Mouse (Mus musculus): Measurements from ENCODE around the gene Tyrp1.

Gene Tyrp1

DNA sequence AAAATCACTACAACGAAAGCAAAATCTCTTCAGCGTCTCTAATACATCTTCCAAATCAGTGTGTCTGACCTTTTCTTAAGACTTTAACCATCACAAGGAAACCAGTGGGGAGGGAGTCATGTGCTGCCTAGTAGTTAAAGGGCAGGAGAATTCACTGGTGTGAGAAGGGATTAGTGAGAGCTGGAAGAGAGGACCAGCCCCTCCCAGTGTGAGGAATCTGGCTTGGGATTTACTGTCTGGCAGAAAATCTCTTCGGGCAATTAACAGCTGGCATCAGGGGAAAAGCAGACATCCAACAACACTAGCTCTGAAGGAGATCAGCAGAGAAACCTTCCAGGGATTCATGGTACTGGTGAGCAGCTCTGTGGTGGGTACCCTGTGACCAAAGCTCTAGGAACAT is at the start of gene Tyrp1:
Tyrp1 (plus strand) TSS at position 74 of the 400 bp plus-strand sequence.
- in situ Hi-C loops (cut with MseI, MboI): no loop called here

GRCm38 (mm10) chr4:80788339-80788738 is 45.6 kb upstream of the Tyrp1 start:
- in situ Hi-C loops (cut with MseI, MboI): no loop called here

DNA sequence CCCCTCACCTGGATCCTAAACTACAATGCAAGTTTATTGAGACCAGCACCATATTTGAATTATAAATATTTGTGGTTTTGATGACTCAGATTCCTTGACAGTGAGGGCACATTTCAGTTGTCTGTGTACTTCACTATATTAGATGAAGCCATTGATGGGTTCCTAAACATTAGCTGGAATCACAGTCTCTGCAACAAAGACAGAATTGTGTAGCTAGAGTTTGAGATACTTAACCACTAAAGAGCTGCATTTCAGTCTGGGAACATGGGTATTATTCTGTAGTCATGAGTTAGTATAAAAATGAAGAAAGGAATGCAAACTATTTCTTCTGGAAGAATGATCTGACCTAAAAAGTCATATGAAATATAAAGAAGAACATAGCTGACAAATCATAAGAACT is 14.4 kb upstream of the Tyrp1 start:
- in situ Hi-C loops (cut with MseI, MboI): no loop called here

- in situ Hi-C loops (cut with MseI, MboI): no loop called here
These were observed 12.0 kb upstream of the Tyrp1 start for GRCm38 (mm10) chr4:80821945-80822344.

DNA sequence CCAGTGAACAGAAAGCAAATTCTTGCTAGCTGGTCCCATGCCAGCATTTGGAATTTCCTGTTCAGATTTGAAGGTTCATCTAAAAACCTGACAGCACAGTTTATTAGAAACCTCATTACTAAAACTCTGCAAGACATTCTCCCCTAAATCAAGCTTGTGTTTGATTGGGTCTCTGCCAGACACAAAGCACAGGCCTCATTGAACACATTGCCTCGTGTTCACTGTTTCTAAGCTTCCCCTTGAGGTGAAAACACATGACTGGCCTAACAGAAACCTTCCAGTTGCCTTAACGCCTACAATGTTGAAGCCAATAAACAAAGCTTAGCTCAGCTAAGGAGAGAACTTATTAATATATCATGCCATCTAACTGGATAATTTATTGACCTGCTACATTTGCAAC is 5.7 kb upstream of the Tyrp1 start:
- in situ Hi-C loops (cut with MseI, MboI): no loop called here

- in situ Hi-C loops (cut with MseI, MboI): no loop called here
These were observed 5.4 kb downstream of the Tyrp1 start for GRCm38 (mm10) chr4:80839317-80839716.

DNA sequence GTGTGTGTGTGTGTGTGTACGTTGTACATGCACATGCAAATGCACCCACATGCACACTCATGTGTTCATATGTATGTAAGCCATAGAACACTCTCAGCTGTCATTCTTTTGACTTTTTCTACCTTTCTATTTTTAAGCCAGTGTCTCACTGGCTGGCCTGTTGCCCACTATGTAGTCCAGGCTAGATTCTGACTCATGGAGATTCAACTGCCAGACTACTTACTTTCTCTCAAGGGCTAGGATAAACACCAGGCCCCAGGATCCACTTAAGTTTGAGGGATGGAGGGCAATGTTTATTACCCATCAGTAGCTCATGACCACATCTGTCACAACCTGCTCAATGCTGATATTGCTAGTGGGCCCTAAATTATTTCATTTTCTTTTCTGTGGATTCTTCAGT is 8.1 kb downstream of the Tyrp1 start:
- in situ Hi-C loops (cut with MseI, MboI): no loop called here

DNA sequence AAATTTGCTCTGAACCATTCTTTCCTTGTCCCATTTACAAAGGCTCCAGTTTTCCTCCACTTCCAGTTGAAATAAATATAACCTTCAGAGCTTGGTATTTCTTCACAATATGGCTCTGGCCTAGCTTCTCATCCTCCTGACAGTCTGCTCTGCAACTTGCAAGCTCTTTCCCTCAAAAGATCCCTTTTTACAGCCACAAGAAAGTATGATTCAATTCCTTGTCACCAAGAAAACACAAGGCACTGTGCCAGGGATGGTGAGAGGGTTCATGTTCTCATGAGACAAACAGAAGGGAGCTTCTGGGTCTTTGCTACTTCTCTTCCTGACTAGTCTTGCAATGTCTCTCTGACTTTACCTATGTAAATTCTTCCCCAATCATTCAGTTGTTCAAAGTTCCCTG is 9.8 kb downstream of the Tyrp1 start:
- in situ Hi-C loops (cut with MseI, MboI): no loop called here

DNA sequence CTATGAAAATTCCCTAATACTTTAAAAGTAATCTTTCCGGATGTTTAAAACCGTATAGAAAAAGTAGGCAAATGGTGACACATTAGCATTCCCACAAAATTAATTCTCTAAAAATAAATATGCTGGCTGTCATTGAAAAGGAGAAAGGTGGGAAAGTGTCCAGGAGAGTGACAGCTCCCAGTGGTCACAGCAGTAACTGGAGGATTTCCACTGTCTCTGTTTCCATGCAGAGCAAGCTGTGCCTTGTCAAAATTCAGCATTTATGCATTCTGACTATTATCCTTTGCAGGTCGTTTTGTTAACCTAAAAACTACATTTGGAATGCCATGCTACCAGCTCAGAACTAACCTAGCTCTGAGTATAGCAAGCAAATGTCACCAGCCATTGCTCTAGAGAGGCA is 12.1 kb downstream of the Tyrp1 start:
- in situ Hi-C loops (cut with MseI, MboI): no loop called here

DNA sequence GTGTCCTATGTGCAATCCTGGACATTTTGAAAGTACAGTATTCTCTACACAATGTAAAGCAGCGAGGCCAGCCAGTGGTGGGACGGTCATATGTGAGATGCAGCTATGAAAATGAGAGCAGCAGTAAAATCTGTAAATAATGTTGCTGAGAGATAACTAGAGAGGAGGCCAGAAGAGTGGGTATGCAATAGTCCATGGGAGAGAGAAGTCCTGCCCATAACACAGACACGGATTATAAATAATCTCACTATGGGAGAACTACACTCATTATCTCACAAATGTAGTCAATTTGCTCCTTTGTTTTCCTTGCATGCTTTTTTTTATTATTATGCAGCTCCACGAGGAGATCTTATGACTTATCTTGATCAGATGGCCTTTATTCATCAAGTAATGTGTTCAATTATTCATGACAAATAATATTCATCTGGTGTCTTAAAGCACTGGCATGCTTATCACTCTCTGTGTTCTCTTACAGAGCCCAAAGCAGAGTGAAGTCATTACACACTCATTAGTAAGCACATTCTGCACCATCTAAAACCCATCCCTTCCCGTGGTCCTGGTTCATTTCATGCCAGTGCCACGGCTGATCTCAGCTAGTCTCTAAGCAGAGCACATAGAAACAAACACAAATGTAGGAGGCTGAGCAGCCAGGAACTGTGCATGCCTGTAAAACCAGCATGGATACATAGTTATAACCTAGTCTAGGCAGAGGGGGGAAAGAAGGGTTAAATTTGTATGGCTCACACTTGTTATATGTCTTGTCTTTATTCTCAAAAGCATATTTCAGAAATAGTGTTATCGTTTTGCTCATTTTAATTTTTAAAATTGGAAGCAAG is 18.9 kb downstream of the Tyrp1 start:
- in situ Hi-C loops (cut with MseI, MboI): no loop called here

DNA sequence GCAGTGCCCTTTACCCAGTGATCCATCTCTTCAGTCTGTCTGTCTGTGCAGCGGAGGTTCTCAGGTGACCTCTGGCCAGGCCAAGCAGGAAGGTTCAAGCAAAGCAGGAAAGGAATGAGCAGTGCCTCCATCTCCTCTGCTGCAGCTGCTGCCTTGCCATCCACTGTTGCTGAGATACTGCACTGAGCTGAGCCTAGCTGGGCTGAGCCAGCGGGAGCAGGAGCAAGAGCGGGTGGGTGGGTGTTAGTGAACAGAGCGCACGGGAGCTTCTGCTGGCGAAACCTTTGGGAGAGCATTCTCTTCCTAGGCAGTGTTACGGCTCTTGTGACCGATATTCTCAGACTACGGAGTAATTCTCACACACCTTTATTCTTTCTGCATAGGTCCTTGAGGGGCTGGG is 21.6 kb downstream of the Tyrp1 start:
- in situ Hi-C loops (cut with MseI, MboI): no loop called here

GRCm38 (mm10) chr4:80862962-80863361 is 29.0 kb downstream of the Tyrp1 start:
- in situ Hi-C loops (cut with MseI, MboI): no loop called here

- in situ Hi-C loops (cut with MseI, MboI): no loop called here
These were observed 30.0 kb downstream of the Tyrp1 start for GRCm38 (mm10) chr4:80863906-80864305.

- in situ Hi-C loops (cut with MseI, MboI): no loop called here
These were observed 30.6 kb downstream of the Tyrp1 start for GRCm38 (mm10) chr4:80864511-80864922.

DNA sequence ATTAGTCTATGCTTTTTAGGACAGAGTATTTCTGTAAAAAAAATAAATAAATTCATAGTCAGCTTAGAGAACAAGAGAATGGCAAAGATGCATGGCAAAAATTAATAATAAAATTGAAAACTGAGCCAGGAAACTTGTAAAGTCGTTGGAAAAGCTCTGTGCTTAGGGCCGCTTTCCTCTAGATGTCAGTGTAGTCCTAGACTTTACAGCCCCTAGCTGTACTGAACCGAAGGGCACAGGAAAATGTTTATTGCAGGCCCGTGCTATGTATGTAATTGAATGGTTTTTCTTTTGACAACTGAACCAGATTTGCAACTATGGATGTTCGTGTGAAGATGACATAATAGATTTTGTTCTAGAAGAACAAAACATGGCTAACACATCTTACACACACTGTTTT is 32.1 kb downstream of the Tyrp1 start:
- in situ Hi-C loops (cut with MseI, MboI): no loop called here

GRCm38 (mm10) chr4:80869598-80869997 is 35.7 kb downstream of the Tyrp1 start:
- in situ Hi-C loops (cut with MseI, MboI): no loop called here

- in situ Hi-C loops (cut with MseI, MboI): loop anchor here in 1 of 2 experiments (10.0 kb wide), 1 partner anchor 82 kb away; no protein-coding TSS in a partner anchor
These were observed 39.1 kb downstream of the Tyrp1 start for GRCm38 (mm10) chr4:80872847-80873644.

DNA sequence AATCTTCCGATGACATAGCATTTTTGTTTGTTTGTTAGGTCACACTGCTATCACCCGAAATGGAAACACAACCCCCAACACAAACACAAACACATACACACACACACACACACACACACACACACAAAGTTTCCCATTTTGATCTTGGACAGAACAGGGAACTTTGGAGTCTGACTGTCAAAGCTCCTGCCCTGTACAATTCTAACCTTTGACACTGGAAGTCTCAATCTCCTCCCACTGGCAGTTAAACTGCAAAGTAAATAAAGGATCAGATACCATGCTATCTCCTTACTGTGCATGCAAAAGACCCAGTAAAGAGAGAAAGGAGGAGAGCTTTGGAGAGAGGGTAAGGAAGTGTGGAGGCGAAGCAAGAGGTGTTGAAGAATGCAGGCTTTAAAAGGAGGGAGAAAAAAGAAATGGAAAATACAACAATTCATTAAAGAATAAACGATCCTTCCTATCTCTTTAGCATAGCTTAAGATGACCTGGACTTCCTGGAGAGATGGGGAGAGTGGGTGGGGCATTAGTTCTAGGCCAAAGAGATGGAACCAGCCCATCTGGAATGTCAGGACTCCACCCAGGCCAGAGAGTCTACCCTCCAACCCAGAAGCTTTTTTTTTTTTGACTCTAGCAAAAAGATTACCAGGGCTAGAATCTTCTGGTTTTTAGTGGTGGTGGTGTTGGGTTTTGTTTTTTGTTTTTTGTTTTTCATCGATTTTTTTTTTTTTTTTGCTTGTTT is 40.4 kb downstream of the Tyrp1 start:
- in situ Hi-C loops (cut with MseI, MboI): loop anchor here in 1 of 2 experiments (10.0 kb wide), 1 partner anchor 81 kb away; no protein-coding TSS in a partner anchor

GRCm38 (mm10) chr4:80875055-80875454 is 41.1 kb downstream of the Tyrp1 start:
- in situ Hi-C loops (cut with MseI, MboI): loop anchor here in 1 of 2 experiments (10.0 kb wide), 1 partner anchor 80 kb away; no protein-coding TSS in a partner anchor

GRCm38 (mm10) chr4:80881996-80882599 is 48.2 kb downstream of the Tyrp1 start:
- in situ Hi-C loops (cut with MseI, MboI): no loop called here

DNA sequence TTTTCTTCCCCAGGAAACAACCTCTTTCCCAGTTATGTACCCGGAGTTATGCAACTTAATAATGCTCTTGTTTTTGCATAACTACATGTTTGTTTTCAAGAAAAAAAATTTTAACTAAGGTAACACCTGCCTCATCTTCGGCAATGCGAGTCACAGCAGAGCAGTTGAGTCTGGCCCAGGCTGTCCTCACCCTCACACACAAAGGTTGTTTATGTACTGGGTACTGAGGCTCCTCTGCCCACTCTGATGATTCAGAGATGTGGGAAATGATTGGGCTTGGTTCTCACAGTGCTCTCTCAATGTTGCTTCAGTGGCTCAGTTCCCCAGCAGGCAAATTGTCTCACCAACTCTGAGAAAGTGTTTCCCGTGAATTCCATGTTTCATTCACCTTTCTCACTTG is 52.7 kb downstream of the Tyrp1 start:
- in situ Hi-C loops (cut with MseI, MboI): no loop called here

All from mouse trophoblast stem cell (cell line).